Mouse (Mus musculus) heart, postnatal 0 days (tissue): Measurements from ENCODE around the gene Ccnl1. TPM values are rescaled to one million over a fixed set of nuclear protein-coding genes. Genes with fewer than 3 reads are reported as not detected.

Source experiments
- ATAC-seq: fragments of 200-750 bp; cut with Nextera tagmentation; 2 replicates; pipeline ENCODE4 v1.8.0; 2017; ENCODE audit warnings: low read depth, moderate number of reproducible peaks, moderate library complexity; ENCODE audit not compliant: insufficient read depth
- DNase-seq: peaks from one replicate; pipeline ENCODE4 v3.0.0-alpha.2; 2016; ENCODE audit warnings: low spot score
- H3K27ac ChIP-seq: fragments of 300-500 bp; sonication (generic); 2 replicates; pipeline ENCODE4 v1.5.1; 2014; ENCODE audit warnings: low read depth, mild to moderate bottlenecking
- H3K27me3 ChIP-seq: fragments of 300-500 bp; sonication (generic); 2 replicates; pipeline ENCODE4 v1.6.1; 2014; ENCODE audit warnings: low read length, mixed read lengths; ENCODE audit not compliant: control insufficient read depth, insufficient read depth
- H3K36me3 ChIP-seq: fragments of 300-500 bp; sonication (generic); replicated peaks from 2 replicates; pipeline ENCODE4 v1.6.1; 2014; ENCODE audit warnings: low read length, mixed read lengths; ENCODE audit not compliant: control insufficient read depth, insufficient read depth
- H3K4me1 ChIP-seq: fragments of 300-500 bp; sonication (generic); 2 replicates; pipeline ENCODE4 v1.6.1; 2014; ENCODE audit warnings: antibody characterized with exemption; ENCODE audit not compliant: control insufficient read depth, insufficient read depth
- H3K4me2 ChIP-seq: fragments of 300-500 bp; sonication (generic); 2 replicates; pipeline ENCODE4 v1.6.1; 2014; ENCODE audit warnings: low read depth, mild to moderate bottlenecking, low read length, moderate library complexity
- H3K4me3 ChIP-seq: fragments of 300-500 bp; sonication (generic); 2 replicates; pipeline ENCODE4 v1.5.1; 2014; ENCODE audit warnings: low read depth, low read length
- H3K9ac ChIP-seq: fragments of 300-500 bp; sonication (generic); replicated peaks from 2 replicates; pipeline ENCODE4 v1.6.1; 2014; ENCODE audit warnings: low read depth, low read length, mixed read lengths
- H3K9me3 ChIP-seq: fragments of 300-500 bp; sonication (generic); replicated peaks from 2 replicates; pipeline ENCODE4 v1.6.1; 2016; ENCODE audit warnings: low read length; ENCODE audit not compliant: control insufficient read depth
- CTCF ChIP-seq: IDR thresholded peaks from 2 replicates; pipeline ENCODE4 v1.5.1; 2016; ENCODE audit warnings: antibody characterized with exemption, control low read depth, low read depth
- EP300 ChIP-seq: IDR thresholded peaks from 2 replicates; pipeline ENCODE4 v1.6.1; 2016; ENCODE audit warnings: antibody characterized with exemption, low read depth
- WGBS: fragments of 180-500 bp; shearing (Covaris S2); extraction: QIAGEN DNeasy Blood & Tissue Kit; methylation state at CpG from one replicate; pipeline ENCODE4 v1.1.7; 2014; 5-methylcytosine and 5-hydroxymethylcytosine counted together
- polyA plus RNA-seq: library from polyadenylated mRNA; unstranded; fragments of >200 nt; fragmentation: Nextera tagmentation; extraction: Ambion mirVana; gene quantifications from 2 replicates; pipeline ENCODE4 v1.2.1, GENCODE M21; 2015
- total RNA-seq: library from RNA; depleted of rRNA; stranded (reverse); fragments of >200 nt; gene quantifications from 2 replicates; pipeline ENCODE4 v1.2.3, GENCODE M21; 2014; ENCODE audit warnings: low replicate concordance

Gene Ccnl1
- total and polyA plus RNA-seq, 2 experiments from 2014 or later, result 33.9 to 38.5 TPM

DNA sequence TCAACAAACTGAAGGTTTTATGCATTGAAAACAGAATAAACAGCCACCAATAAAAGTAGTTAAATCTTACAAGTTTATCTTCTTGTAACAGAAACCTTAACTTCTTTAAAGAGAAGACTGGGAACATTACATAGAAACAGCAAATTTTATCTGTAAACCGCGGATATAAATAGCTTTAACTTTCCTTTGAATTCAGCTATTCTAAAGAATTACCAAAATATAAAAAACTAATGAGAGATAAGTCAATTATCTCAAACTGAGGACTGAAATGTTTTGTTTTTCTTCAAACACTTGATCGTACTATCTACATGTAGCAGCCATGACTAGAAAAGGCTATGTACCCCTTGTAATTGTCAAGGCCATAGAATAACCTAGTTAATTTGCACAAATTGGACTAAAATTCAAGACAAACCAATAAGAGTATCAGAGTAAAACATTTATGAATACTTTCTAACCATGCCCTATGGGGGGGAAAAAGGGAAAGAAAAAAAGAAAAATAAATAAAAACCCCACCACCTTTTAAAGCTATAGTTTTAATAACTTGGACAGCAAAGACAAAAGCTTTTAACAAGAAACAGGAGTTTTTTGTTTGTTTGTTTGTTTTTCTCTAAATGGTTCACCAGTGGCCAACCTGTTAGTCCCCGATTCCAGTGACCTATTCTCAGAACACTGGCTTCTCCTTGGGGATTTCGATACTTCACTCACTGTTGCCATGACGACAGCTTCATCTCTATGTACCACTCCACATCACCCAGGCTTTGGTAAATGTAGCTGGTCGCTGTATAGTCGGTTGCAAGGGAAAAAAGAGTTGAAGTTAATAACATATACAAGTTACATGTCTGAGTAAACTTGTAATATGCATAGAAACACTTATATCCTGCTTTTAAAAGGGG lies 3.3 kb downstream of the Ccnl1 start:
- DNase-seq (no peak), ATAC-seq (no peak)
- H3K27ac ChIP-seq, result no peak overlapping the region
- peak overlapping the region; percentile 33; the same call in 1 of the 2 replicates for H3K4me2 ChIP-seq
- H3K36me3 ChIP-seq, result peaks cover 42% of the 10 kb centered on the region
- no peaks in the 10 kb centered on the region for H3K27me3 ChIP-seq
- no peak overlapping the region for H3K9ac ChIP-seq
- no peak overlapping the region for H3K4me3 ChIP-seq
- peaks cover 21% of the 10 kb centered on the region for H3K4me1 ChIP-seq
- no peaks in the 10 kb centered on the region for H3K9me3 ChIP-seq
- TF ChIP-seq CTCF (no peak), EP300 (no peak)
- WGBS, result 52% methylated on average over 8 of the region's 8 CpGs

DNA sequence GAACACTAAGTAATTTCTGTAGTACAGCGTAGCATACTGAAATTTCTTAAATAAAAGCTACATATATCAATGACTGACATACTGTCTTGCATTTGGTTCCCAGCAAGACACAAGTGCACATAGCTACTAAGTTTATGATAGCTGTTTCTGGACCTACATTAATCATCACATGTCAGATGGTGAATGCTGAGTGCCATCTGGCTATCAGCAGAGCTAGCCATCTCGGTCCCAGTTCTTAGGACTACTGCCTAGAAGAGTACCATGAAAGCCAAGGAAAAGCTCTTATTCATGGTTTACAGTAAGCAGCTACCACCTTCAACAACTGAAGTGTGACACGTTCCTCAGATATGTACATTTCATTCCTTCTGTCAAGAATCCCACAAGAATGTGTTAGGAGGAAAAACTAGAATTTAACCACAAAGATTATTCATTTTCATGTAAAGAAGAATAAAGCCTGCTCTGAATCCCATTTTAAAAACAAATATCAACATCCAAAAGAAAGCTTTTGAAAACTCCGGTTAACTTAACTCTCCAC lies 7.2 kb downstream of the Ccnl1 start:
- WGBS, result 75% methylated on average over 4 of the region's 4 CpGs
- TF ChIP-seq EP300, result no peak
- TF ChIP-seq CTCF, result no peak
- peaks cover 66% of the 10 kb centered on the region for H3K36me3 ChIP-seq

DNA sequence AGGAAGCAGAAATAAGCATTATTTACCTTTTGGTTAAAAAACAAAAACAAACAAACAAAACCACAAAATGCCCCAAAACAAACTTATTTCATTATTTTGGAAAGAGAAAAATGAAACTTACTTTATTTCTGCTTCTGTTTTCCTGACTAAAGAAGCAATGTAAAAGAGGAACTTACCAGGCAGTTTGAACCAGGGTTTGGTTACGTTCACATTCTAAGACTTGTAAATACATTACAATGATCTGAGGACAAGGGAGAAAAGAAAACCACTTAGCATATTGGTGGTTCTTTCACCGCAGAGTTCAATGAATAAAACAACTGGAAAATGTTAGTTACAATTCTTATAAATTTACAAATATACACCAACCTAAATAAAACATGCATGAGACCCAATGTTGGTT lies 7.7 kb downstream of the Ccnl1 start:
- Histone ChIP-seq H3K4me2 (no peak overlapping the region), H3K4me3 (no peak overlapping the region), H3K9ac (no peak overlapping the region), H3K4me1 (no peaks in the 10 kb centered on the region), H3K36me3 (peaks cover 69% of the 10 kb centered on the region), H3K27me3 (no peaks in the 10 kb centered on the region), H3K9me3 (no peaks in the 10 kb centered on the region), H3K27ac (no peak overlapping the region)
- 92% methylated on average over 2 of the region's 2 CpGs for WGBS
- no peak for DNase-seq
- no peak for ATAC-seq
- TF ChIP-seq EP300 (no peak), CTCF (no peak)

More for the DNA sequence above, 7.2 kb downstream of the Ccnl1 start:
- Histone ChIP-seq H3K9ac (no peak overlapping the region), H3K4me2 (no peak overlapping the region), H3K4me1 (peaks cover 2% of the 10 kb centered on the region), H3K9me3 (no peaks in the 10 kb centered on the region), H3K4me3 (no peak overlapping the region), H3K27ac (no peak overlapping the region), H3K27me3 (no peaks in the 10 kb centered on the region)
- DNase-seq (no peak), ATAC-seq (no peak)

DNA sequence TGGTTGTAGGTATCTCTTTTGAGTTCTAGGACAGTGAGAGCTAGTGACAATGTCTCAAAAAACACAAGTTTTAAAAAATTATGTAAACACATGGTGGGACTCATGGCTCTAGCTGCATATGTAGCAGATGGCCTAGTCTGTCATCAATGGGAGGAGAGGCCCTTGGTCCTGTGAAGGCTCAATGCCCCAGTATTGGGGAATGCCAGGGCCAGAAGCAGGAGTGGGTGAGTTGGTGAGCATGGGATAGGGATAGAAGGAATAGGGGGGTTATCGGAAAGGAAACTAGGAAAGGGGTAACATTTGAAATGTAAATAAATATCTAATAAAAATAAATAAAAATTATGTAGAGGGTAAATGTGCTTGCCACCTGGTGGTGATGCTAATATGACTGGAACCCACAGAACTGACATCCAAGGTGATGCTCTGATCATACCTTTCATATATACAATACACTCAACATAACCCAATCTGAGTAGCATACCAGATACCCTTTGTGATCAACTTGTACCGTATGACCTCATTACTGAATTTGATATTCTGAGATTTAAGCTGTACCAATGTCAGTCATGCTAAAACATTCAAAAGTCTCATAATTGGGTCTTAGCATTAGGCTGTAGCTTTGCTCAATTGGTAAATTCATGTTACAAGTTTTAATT lies 12.6 kb downstream of the Ccnl1 start:
- Histone ChIP-seq H3K9me3 (no peaks in the 10 kb centered on the region), H3K4me2 (no peak overlapping the region), H3K4me3 (no peak overlapping the region), H3K27me3 (no peaks in the 10 kb centered on the region), H3K4me1 (no peaks in the 10 kb centered on the region), H3K27ac (no peak overlapping the region), H3K36me3 (peaks cover 58% of the 10 kb centered on the region), H3K9ac (no peak overlapping the region)
- 91% methylated on average over 2 of the region's 2 CpGs for WGBS
- no peak for DNase-seq
- no peak for ATAC-seq
- no peak for TF ChIP-seq CTCF
- no peak for TF ChIP-seq EP300

DNA sequence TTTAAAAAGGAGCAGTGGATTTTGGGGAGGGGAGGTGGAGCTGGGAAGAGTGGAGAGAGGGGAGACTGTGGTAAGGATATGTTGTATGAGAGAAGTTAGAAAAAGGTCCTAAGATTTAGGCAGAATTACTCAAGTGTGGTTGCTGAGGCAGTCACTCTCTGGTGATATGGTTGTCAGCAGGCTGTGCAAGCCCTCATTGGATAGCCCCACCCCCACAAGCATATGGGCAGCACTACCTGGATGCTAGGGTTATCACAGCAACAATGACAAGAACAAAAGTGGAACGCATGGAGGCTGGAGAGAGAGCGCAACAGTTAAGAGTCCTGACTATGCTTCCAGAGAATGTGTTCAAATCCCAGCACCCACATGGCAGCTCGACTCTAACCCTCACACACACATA lies 13.3 kb downstream of the Ccnl1 start:
- Histone ChIP-seq H3K27ac (no peak overlapping the region), H3K4me2 (no peak overlapping the region)
- no peak for ATAC-seq

More for the DNA sequence above, 13.3 kb downstream of the Ccnl1 start:
- TF ChIP-seq EP300, result no peak
- no peak for TF ChIP-seq CTCF
- Histone ChIP-seq H3K9ac (no peak overlapping the region), H3K4me1 (no peaks in the 10 kb centered on the region), H3K36me3 (peaks cover 54% of the 10 kb centered on the region), H3K4me3 (no peak overlapping the region), H3K9me3 (no peaks in the 10 kb centered on the region), H3K27me3 (no peaks in the 10 kb centered on the region)
- no peak for DNase-seq
- 80% methylated on average over 3 of the region's 3 CpGs for WGBS
